Mouse (Mus musculus) intestine, embryonic 15.5 days (tissue): ENCODE results near the gene Sirt7. TPM values are rescaled to one million over a fixed set of nuclear protein-coding genes. Genes with fewer than 3 reads are reported as not detected.

Experiments used
- ATAC-seq: fragments of 200-750 bp; cut with Nextera tagmentation; 2 replicates; pipeline ENCODE4 v1.8.0; 2017; ENCODE audit warnings: moderate TSS enrichment, moderate library complexity
- H3K27ac ChIP-seq: fragments of 300-500 bp; sonication (generic); 2 replicates; pipeline ENCODE4 v1.5.1; 2015; ENCODE audit warnings: mild to moderate bottlenecking, inconsistent platforms
- H3K27me3 ChIP-seq: fragments of 300-500 bp; sonication (generic); replicated peaks from 2 replicates; pipeline ENCODE4 v1.6.1; 2015; ENCODE audit warnings: inconsistent platforms
- H3K36me3 ChIP-seq: fragments of 300-500 bp; sonication (generic); 2 replicates; pipeline ENCODE4 v1.6.1; 2015; ENCODE audit warnings: inconsistent platforms
- H3K4me1 ChIP-seq: fragments of 300-500 bp; sonication (generic); replicated peaks from 2 replicates; pipeline ENCODE4 v1.6.1; 2015; ENCODE audit warnings: inconsistent platforms
- H3K4me2 ChIP-seq: fragments of 300-500 bp; sonication (generic); replicated peaks from 2 replicates; pipeline ENCODE4 v1.6.1; 2015; ENCODE audit warnings: mild to moderate bottlenecking, inconsistent platforms
- H3K4me3 ChIP-seq: fragments of 300-500 bp; sonication (generic); replicated peaks from 2 replicates; pipeline ENCODE4 v1.5.1; 2015; ENCODE audit warnings: inconsistent platforms
- H3K9ac ChIP-seq: fragments of 300-500 bp; sonication (generic); 2 replicates; pipeline ENCODE4 v1.6.1; 2015; ENCODE audit warnings: inconsistent platforms
- H3K9me3 ChIP-seq: fragments of 300-500 bp; sonication (generic); 2 replicates; pipeline ENCODE4 v1.6.1; 2016; ENCODE audit warnings: inconsistent platforms
- whole genome bisulfite sequencing: fragments of 180-500 bp; shearing (Covaris S2); methylation state at CpG from one replicate; pipeline ENCODE4 v1.1.7; 2015; 5-methylcytosine and 5-hydroxymethylcytosine counted together
- polyA plus RNA-seq: library from polyadenylated mRNA; unstranded; fragments of >200 nt; fragmentation: Nextera tagmentation; extraction: Ambion mirVana; gene quantifications from 2 replicates; pipeline ENCODE4 v1.2.1, GENCODE M21; 2015

The Sirt7 gene
- 40.1 and 42.2 TPM in 2 replicates for polyA plus RNA-seq

DNA sequence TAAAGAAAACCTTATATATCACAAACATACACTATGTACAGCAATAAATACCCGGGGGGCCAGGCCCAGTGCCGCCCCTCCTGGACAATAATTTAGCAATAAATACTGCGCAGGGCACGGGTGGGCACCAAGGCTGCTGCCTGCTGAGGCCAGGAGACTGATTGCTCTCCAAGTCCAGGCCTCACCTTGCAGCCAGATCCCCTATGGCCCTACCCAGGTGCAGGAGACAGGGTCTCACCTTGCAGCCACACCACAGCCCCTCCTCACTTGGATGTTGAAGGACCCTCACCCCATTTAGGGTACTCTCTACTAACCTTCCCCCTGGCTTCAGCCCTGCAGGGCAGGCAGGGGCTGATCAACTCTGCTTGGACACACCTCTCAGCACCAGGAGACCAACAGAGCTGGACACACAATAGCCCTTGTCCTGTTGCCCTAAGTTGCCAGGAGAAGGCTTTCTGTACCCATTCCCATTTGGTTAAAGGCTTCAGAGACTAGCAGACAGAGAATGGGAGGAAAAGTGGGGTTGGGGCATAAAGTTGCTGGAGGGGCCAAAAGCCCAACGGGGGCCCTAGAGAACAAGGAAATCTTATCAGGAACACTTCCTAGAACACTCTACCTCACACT lies at the start of gene Sirt7:
Sirt7 (minus strand) TSS at position 89 of the 624 bp plus-strand sequence.
- peaks cover 17% of the 10 kb centered on the region for H3K36me3 ChIP-seq

DNA sequence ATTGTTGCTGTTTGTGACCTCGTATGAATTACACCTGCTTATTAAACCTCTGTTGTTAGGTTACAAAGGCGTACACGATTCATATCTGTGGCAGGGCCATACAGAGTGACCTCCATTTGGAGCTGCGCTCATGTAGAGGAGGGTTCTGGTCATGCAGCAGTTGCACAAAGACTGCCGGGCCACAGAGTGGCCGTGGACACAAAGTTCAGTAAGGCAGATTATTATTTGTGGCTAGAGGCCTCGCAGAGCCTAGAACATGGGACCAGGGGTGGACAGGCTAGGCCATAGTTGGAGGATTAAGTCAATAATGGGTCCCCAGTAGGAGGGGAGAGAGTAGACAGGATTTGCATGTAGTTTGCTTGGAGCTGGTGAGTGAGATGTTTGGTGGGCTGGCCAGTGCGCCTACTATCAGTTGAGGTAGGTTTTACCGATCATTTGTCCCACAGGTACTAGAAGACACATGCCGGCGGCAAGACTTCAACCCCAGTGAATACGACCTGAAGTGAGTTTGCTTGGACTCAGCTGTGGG lies 48.6 kb upstream of the Sirt7 start:
- peaks cover 8% of the 10 kb centered on the region; the same call in 1 of the 2 replicates for H3K4me1 ChIP-seq
- WGBS, result 31% methylated on average over 12 of the region's 12 CpGs
- H3K9me3 ChIP-seq, result no peaks in the 10 kb centered on the region
- peak overlapping the region; percentile 67 for H3K4me2 ChIP-seq
- peak overlapping the region; percentile 66 for H3K9ac ChIP-seq
- H3K27ac ChIP-seq, result peak overlapping the region; percentile 81
- ATAC-seq, result peak; percentile 24
- peaks cover 8% of the 10 kb centered on the region; the same call in 1 of the 2 replicates for H3K36me3 ChIP-seq
- peak overlapping the region; percentile 66 for H3K4me3 ChIP-seq
- no peaks in the 10 kb centered on the region for H3K27me3 ChIP-seq

More for the DNA sequence above, at the start of gene Sirt7:
- WGBS, result 14% methylated on average over 5 of the region's 5 CpGs
- peak within 1 kb of the TSS; percentile 78 for H3K9ac ChIP-seq
- no peaks in the 10 kb centered on the region for H3K27me3 ChIP-seq
- H3K4me2 ChIP-seq, result peak within 1 kb of the TSS; percentile 93
- H3K4me1 ChIP-seq, result peaks cover 31% of the 10 kb centered on the region
- H3K9me3 ChIP-seq, result no peaks in the 10 kb centered on the region
- peak within 1 kb of the TSS; percentile 93 for H3K4me3 ChIP-seq
- peak; percentile 27 for ATAC-seq
- peak within 1 kb of the TSS; percentile 85 for H3K27ac ChIP-seq

- Histone ChIP-seq H3K27me3 (no peaks in the 10 kb centered on the region), H3K4me2 (peak within 1 kb of the TSS; percentile 67), H3K9me3 (no peaks in the 10 kb centered on the region), H3K9ac (peak within 1 kb of the TSS; percentile 66), H3K4me1 (peaks cover 8% of the 10 kb centered on the region; the same call in 1 of the 2 replicates), H3K27ac (peak within 1 kb of the TSS; percentile 81), H3K4me3 (peak within 1 kb of the TSS; percentile 66), H3K36me3 (peaks cover under 1% of the 10 kb centered on the region; the same call in 1 of the 2 replicates)
- ATAC-seq, result peak; percentile 99
- WGBS, result under 1% methylated on average over 83 of the region's 83 CpGs
Observed at GRCm38 (mm10) chr11:120672687-120673593, 47.9 kb upstream of the Sirt7 start, which contains the start of gene Aspscr1. Gene Aspscr1, plus strand, starts transcription at chr11:120672973.

DNA sequence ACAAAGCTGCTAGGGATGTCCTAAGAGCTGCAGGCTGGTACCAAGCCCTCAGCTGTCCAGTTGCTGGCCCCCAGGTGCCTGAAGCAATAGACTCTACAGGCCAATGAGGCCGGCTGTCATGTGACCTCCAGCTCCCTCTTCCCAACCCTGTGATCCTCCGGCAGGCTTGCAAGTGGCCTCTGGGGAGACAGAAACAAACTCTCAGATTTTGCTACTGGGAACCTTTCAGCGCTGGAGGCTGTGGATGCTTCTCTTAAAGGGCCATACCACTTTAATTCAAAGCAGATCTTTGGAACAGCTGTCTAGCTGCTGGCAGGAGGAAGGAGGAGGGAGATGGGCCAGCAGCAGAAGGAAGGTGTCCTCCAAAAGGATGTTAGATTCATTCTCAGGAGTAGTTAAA lies 41.6 kb upstream of the Sirt7 start:
- H3K4me2 ChIP-seq, result no peak overlapping the region
- no peaks in the 10 kb centered on the region for H3K9me3 ChIP-seq
- no peaks in the 10 kb centered on the region for H3K36me3 ChIP-seq
- H3K9ac ChIP-seq, result no peak overlapping the region
- no peak overlapping the region for H3K4me3 ChIP-seq
- 0 out of 2 replicates have a peak, but pooled peaks cover 4% of the 10 kb centered on the region for H3K4me1 ChIP-seq
- H3K27me3 ChIP-seq, result peaks cover 27% of the 10 kb centered on the region
- H3K27ac ChIP-seq, result no peak overlapping the region
- 10% methylated on average over 3 of the region's 3 CpGs for WGBS
- ATAC-seq, result no peak

DNA sequence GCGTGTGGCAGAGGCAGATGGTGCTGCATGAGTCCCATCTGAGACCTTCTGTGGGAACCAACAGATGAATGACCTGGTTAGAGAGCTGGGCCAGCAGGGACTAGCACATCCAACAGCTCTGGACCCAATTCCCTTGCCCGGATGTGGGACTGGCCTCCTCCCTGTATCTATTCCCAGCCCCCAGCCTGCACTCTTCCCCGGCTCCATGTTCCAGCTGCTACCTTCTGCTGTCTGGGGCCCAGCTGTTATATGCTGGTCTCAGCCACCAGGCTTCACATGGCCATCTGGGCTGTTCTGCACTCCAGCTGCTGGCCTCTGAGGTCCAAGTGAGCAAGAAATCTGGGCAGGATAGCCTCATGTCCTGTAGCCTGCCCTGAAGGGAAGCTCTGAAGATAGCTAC lies 40.4 kb upstream of the Sirt7 start:
- no peak overlapping the region for H3K4me3 ChIP-seq
- no peaks in the 10 kb centered on the region for H3K9me3 ChIP-seq
- no peak overlapping the region for H3K4me2 ChIP-seq
- H3K9ac ChIP-seq, result no peak overlapping the region
- peak; percentile 34; the same call in 1 of the 2 replicates for ATAC-seq
- no peaks in the 10 kb centered on the region for H3K36me3 ChIP-seq
- WGBS, result 76% methylated on average over 3 of the region's 3 CpGs
- H3K27me3 ChIP-seq, result peaks cover 39% of the 10 kb centered on the region
- peaks cover 15% of the 10 kb centered on the region for H3K4me1 ChIP-seq
- no peak overlapping the region for H3K27ac ChIP-seq

DNA sequence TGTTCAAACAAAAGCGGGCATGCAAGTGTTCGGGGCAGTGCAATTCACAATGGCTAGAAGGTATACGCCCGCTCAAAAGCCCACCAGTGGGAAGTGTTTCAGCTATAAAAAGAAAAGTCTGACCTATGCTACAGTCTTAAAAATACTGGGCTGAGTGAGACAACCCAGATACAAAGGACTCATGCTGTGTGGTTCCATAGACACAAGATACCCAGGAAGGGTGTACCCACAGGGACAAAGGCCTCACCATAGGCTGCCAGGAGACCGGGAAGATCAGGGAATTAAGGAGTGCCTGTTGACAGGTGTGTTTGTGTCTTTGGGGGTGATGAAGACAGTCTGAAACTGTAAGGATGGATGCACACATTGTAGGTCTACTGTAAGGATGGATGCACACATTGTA lies 38.7 kb upstream of the Sirt7 start:
- no peak for ATAC-seq
- no peak overlapping the region for H3K4me2 ChIP-seq
- H3K27ac ChIP-seq, result no peak overlapping the region
- H3K9me3 ChIP-seq, result no peaks in the 10 kb centered on the region
- H3K4me3 ChIP-seq, result no peak overlapping the region
- no peak overlapping the region for H3K9ac ChIP-seq
- H3K27me3 ChIP-seq, result peaks cover 56% of the 10 kb centered on the region
- 83% methylated on average over 5 of the region's 5 CpGs for WGBS
- H3K4me1 ChIP-seq, result peaks cover 25% of the 10 kb centered on the region
- H3K36me3 ChIP-seq, result no peaks in the 10 kb centered on the region

DNA sequence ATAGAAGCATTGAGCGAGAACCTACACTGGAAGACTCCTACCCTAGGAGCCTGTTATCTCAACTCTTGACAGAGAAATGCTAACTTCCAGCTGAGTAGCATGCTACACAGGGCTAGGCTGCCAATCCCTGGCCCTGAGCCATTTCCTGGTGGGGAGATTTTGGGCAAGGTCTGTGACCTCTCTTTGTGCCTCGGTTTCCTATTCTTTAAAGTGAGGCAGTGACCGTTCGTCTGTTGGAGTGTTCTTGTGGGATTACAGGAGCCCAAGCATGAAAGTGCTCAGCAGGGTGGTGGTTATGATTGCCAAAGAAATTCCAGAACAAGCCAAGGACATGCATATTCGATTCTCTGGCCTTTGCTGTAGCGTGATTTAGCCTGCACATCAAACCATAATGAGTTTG lies 37.7 kb upstream of the Sirt7 start:
- Histone ChIP-seq H3K27me3 (peaks cover 65% of the 10 kb centered on the region), H3K9ac (no peak overlapping the region), H3K36me3 (no peaks in the 10 kb centered on the region), H3K27ac (no peak overlapping the region), H3K9me3 (no peaks in the 10 kb centered on the region), H3K4me3 (no peak overlapping the region), H3K4me2 (no peak overlapping the region), H3K4me1 (peaks cover 25% of the 10 kb centered on the region)
- WGBS, result 70% methylated on average over 6 of the region's 6 CpGs
- ATAC-seq, result no peak

GRCm38 (mm10) chr11:120661076-120661460 lies 36.0 kb upstream of the Sirt7 start, which contains the start of gene Notum:
Gene Notum, minus strand, starts transcription at chr11:120661175.
- peak within 1 kb of the TSS; percentile 41 for H3K9ac ChIP-seq
- peaks cover 75% of the 10 kb centered on the region for H3K27me3 ChIP-seq
- WGBS, result under 1% methylated on average over 35 of the region's 35 CpGs
- H3K36me3 ChIP-seq, result no peaks in the 10 kb centered on the region
- H3K4me1 ChIP-seq, result peaks cover 20% of the 10 kb centered on the region
- peak within 1 kb of the TSS; percentile 44 for H3K4me3 ChIP-seq
- H3K9me3 ChIP-seq, result no peaks in the 10 kb centered on the region
- peak; percentile 23 for ATAC-seq
- H3K27ac ChIP-seq, result no peak within 1 kb of the TSS
- H3K4me2 ChIP-seq, result peak within 1 kb of the TSS; percentile 91

- peak overlapping the region; percentile 44 for H3K4me3 ChIP-seq
- ATAC-seq, result peak; percentile 71
- H3K4me1 ChIP-seq, result peaks cover 20% of the 10 kb centered on the region
- H3K4me2 ChIP-seq, result peak overlapping the region; percentile 91
- H3K27me3 ChIP-seq, result peaks cover 75% of the 10 kb centered on the region
- H3K9ac ChIP-seq, result peak overlapping the region; percentile 41
- WGBS, result 1% methylated on average over 83 of the region's 95 CpGs
- no peaks in the 10 kb centered on the region for H3K9me3 ChIP-seq
- no peaks in the 10 kb centered on the region for H3K36me3 ChIP-seq
- H3K27ac ChIP-seq, result no peak overlapping the region
Observed at GRCm38 (mm10) chr11:120660301-120661075, 35.4 kb upstream of the Sirt7 start.

GRCm38 (mm10) chr11:120659509-120660300 lies 34.7 kb upstream of the Sirt7 start:
- Histone ChIP-seq H3K9ac (0 out of 2 replicates have a peak overlapping the region, but pooled peaks have one; percentile 41), H3K36me3 (no peaks in the 10 kb centered on the region), H3K4me1 (peaks cover 20% of the 10 kb centered on the region), H3K9me3 (no peaks in the 10 kb centered on the region), H3K27me3 (peaks cover 73% of the 10 kb centered on the region), H3K27ac (no peak overlapping the region), H3K4me3 (peak overlapping the region; percentile 44), H3K4me2 (peak overlapping the region; percentile 91)
- ATAC-seq, result peak; percentile 24; the same call in 1 of the 2 replicates
- 2% methylated on average over 50 of the region's 50 CpGs for WGBS

DNA sequence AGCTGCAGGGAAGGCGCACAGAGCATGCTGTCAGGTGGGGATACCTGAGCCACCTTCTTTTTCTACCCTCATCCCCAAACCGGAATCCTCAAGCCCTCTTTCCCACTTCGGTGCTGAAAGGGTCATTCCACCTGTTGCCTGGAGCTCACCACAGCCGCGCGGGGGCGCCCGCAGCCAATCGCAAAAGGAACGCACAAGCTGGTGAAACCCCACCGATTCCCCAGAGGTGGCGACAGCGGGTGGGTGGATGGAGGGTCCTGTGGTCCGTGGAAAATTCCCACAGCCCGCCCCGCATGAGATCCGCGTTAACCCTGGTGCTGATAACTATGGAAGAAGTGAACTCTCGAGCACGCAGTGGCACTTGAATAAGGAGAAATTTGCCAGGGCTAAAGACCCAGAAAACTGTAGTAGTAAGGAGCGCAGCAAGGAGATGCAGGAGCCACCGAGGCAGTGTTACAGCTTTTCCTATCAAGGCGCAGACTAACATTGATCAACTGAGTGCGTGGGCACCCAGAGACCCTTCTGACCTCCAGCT lies 33.9 kb upstream of the Sirt7 start:
- 4% methylated on average over 24 of the region's 24 CpGs for whole genome bisulfite sequencing

More for the DNA sequence above, 33.9 kb upstream of the Sirt7 start:
- Histone ChIP-seq H3K9ac (no peak overlapping the region), H3K9me3 (no peaks in the 10 kb centered on the region), H3K27ac (no peak overlapping the region), H3K27me3 (peaks cover 76% of the 10 kb centered on the region), H3K4me3 (no peak overlapping the region), H3K4me2 (peak overlapping the region; percentile 91), H3K4me1 (peaks cover 20% of the 10 kb centered on the region), H3K36me3 (no peaks in the 10 kb centered on the region)
- ATAC-seq, result no peak
